ENCODE assay signal across 30 mouse cellular contexts in the genomic region with DNA sequence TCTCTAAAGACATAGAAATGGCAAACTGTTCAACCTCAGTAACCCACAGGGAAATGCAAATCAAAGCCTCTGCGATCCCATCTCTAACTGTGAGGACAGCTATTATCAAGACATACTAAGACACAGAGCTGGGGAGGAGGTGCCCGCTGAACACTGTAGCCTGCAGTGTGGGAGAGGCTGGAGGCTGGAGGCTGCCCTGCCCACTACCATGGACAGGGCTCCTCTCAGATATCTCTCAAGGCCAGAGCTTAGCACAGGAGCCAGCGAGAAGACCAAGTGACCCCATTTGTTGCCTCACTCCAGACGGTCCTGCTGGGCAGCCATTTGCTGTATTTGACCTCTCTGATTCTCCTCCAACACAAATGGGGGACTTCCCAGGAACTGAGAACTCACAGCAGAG. TPM values are rescaled to one million over a fixed set of nuclear protein-coding genes. Genes with fewer than 3 reads are reported as not detected.
DNase-seq lines count a peak whose midpoint lies in the region; ATAC-seq lines count a peak whose summit lies in the region.
"Had no signal": no experiment of that assay in that cellular context is flagged by ENCODE, and none has a peak within 500 bp of the region (broad histone marks: within the 10 kb centered on the region; RNA-seq: fewer than 3 reads in every experiment).

No protein-coding gene starts in this region.

- H3K27ac ChIP-seq in hindbrain, embryonic 13.5 days = no peak overlapping the region
- H3K27ac ChIP-seq: embryonic facial prominence, embryonic 10.5 days; embryonic facial prominence, embryonic 13.5 days; forebrain, embryonic 12.5 days; forebrain, embryonic 15.5 days; heart, embryonic 15.5 days; hindbrain, embryonic 10.5 days; hindbrain, embryonic 14.5 days; hindbrain, postnatal 0 days had no signal

- no peak overlapping the region for H3K4me3 ChIP-seq in hindbrain, embryonic 13.5 days
- H3K4me3 ChIP-seq: embryonic facial prominence, embryonic 10.5 days; embryonic facial prominence, embryonic 13.5 days; erythroblast, embryonic 14.5 days; forebrain, embryonic 12.5 days; forebrain, embryonic 15.5 days; heart, embryonic 12.5 days; heart, embryonic 15.5 days; hindbrain, embryonic 10.5 days had no signal

- no peaks in the 10 kb centered on the region for H3K9me3 ChIP-seq in hindbrain, embryonic 13.5 days
- H3K9me3 ChIP-seq: embryonic facial prominence, embryonic 10.5 days; embryonic facial prominence, embryonic 13.5 days; forebrain, embryonic 12.5 days; forebrain, embryonic 15.5 days; G1E; heart, embryonic 12.5 days; heart, embryonic 15.5 days; hindbrain, embryonic 10.5 days had no signal

- peaks cover 52% of the 10 kb centered on the region for H3K36me3 ChIP-seq in hindbrain, embryonic 13.5 days
- H3K36me3 ChIP-seq: forebrain, embryonic 15.5 days had no signal

- H3K9ac ChIP-seq in hindbrain, embryonic 13.5 days = no peak overlapping the region
- H3K9ac ChIP-seq: embryonic facial prominence, embryonic 13.5 days; forebrain, embryonic 12.5 days; forebrain, embryonic 15.5 days; heart, embryonic 12.5 days; heart, embryonic 15.5 days; hindbrain, embryonic 14.5 days had no signal

- ATAC-seq in hindbrain, embryonic 13.5 days (ENCODE audit: low FRiP score) = no peak
- ATAC-seq: forebrain, embryonic 15.5 days; hindbrain, postnatal 0 days; inflammation-experienced regulatory T-cells, adult 6 months; intestine, embryonic 16.5 days; Patski had no signal

- 0 out of 2 replicates have a peak, but pooled peaks cover 5% of the 10 kb centered on the region for H3K4me1 ChIP-seq in hindbrain, embryonic 13.5 days (replicated peaks)
- H3K4me1 ChIP-seq: embryonic facial prominence, embryonic 10.5 days; embryonic facial prominence, embryonic 13.5 days; forebrain, embryonic 12.5 days; forebrain, embryonic 15.5 days; heart, embryonic 12.5 days; heart, embryonic 15.5 days had no signal

- no peaks in the 10 kb centered on the region for H3K27me3 ChIP-seq in hindbrain, embryonic 13.5 days
- H3K27me3 ChIP-seq: CH12.LX; embryonic facial prominence, embryonic 13.5 days; forebrain, embryonic 12.5 days; forebrain, embryonic 15.5 days; heart, embryonic 12.5 days; heart, embryonic 15.5 days; Patski had no signal

- 75% methylated on average over 4 of the region's 4 CpGs for WGBS in hindbrain, embryonic 13.5 days

- peak; percentile 46 for DNase-seq in adrenal gland, postnatal 10 days
- DNase-seq in adrenal gland, adult 18-20 months (ENCODE audit: low spot score in 2 of 2) = no peak
- peak; percentile 33 to 39 for DNase-seq in cerebellum, postnatal 10 days
- no peak for DNase-seq in cerebellum, adult 11-12 months
- DNase-seq in ovary, postnatal 36 days (ENCODE audit: low spot score) = peak; percentile 51
- no peak for DNase-seq in ovary, postnatal 14 days (ENCODE audit: low spot score)
- DNase-seq: B cell, adult 2 months; cerebellum, adult 9-10 months; embryo, embryonic 11 days; gastrocnemius, postnatal 25 days; heart, adult 18-20 months; heart, postnatal 10 days; heart, postnatal 36 days had no signal

- no peak overlapping the region for H3K4me2 ChIP-seq in hindbrain, embryonic 13.5 days
- H3K4me2 ChIP-seq: embryonic facial prominence, embryonic 13.5 days; forebrain, embryonic 12.5 days; forebrain, embryonic 15.5 days; heart, embryonic 12.5 days; heart, embryonic 15.5 days; hindbrain, embryonic 14.5 days had no signal

RNA-seq across cellular contexts. Expression of gene Pla2g6, which starts 20.3 kb away (rescaled TPM):
- total RNA-seq in adrenal gland, postnatal 10 days (2021) = 10 to 100 TPM; 27.0 to 27.5 TPM
- total RNA-seq in adrenal gland, adult 18-20 months (2021) = 10 to 100 TPM; 25.3 to 26.5 TPM
- polyA plus RNA-seq in hindbrain, embryonic 13.5 days (2015; fragmentation: Nextera tagmentation; extraction: Ambion mirVana) = 34.5 and 35.5 TPM in 2 replicates

RNA-seq across cellular contexts. Expression of gene Baiap2l2, which starts 22.5 kb away (rescaled TPM):
- total RNA-seq in adrenal gland, postnatal 10 days (2021) = under 1 TPM; 0.85 to 0.99 TPM
- under 1 TPM; 0.13 to 0.93 TPM for total RNA-seq in adrenal gland, adult 18-20 months (2021)
- polyA plus RNA-seq in hindbrain, embryonic 13.5 days (2015; fragmentation: Nextera tagmentation; extraction: Ambion mirVana) = 1.7 and 2.8 TPM in 2 replicates
- total RNA-seq: common myeloid progenitor, adult 5-6 weeks; G1E had no signal
- polyA plus RNA-seq: erythroblast, embryonic 14.5 days; G1E had no signal

RNA-seq across cellular contexts. Expression of gene Maff, which starts 38.6 kb away (rescaled TPM):
- 10 to 100 TPM in 1 of 2 experiments, 1 to 10 TPM in 1; 3.6 to 10.8 TPM for total RNA-seq in adrenal gland, postnatal 10 days (2021)
- total RNA-seq in adrenal gland, adult 18-20 months (2021) = 10 to 100 TPM; 14.1 to 44.6 TPM
- 0.83 and 0.84 TPM in 2 replicates for polyA plus RNA-seq in hindbrain, embryonic 13.5 days (2015; fragmentation: Nextera tagmentation; extraction: Ambion mirVana)

RNA-seq across cellular contexts. Expression of gene Slc16a8, which starts 53.3 kb away (rescaled TPM):
- total RNA-seq in adrenal gland, postnatal 10 days (2021) = under 1 TPM in 1 of 2 experiments, not detected in 1; 0.15 TPM
- not detected for total RNA-seq in adrenal gland, adult 18-20 months (2021)
- 0.54 and 0.86 TPM in 2 replicates for polyA plus RNA-seq in hindbrain, embryonic 13.5 days (2015; fragmentation: Nextera tagmentation; extraction: Ambion mirVana)
- total RNA-seq: common myeloid progenitor, adult 5-6 weeks; G1E had no signal
- polyA plus RNA-seq: erythroblast, embryonic 14.5 days; G1E; inflammation-experienced regulatory T-cells, adult 6 months; intestine, embryonic 16.5 days had no signal

Comparison
In these comparisons a context has a peak if more than half of its experiments do, and no peak if none do; other contexts are left out.
1. DNase-seq: peak in adrenal gland, postnatal 10 days (single experiment), cerebellum, postnatal 10 days (2 of 2) and ovary, postnatal 36 days (single experiment); none in adrenal gland, adult 18-20 months (0 of 2), cerebellum, adult 11-12 months (single experiment) and ovary, postnatal 14 days (single experiment).